Mouse (Mus musculus): Measurements from ENCODE around the gene Olfr25.

DNA sequence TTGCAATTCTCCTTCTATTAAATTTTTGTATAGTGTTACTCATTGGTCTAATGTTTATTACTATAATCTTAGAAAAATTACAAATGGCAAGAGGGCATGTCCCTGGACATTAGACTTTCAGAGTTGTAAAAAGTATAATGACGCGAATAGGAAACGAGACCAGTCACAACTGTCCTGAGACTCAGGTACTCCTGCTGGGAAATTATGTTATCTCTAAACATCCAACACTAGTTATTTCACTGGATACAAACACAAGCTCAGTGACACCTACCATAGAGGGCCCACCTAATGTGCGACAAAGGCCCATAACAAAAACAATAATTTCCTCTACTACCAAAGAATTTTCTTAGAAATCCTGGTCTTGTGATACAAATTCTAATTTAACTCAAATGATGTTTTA is 19.3 kb downstream of the Olfr25 start, which contains the start of gene Olfr898:
- TF ChIP-seq CTCF (IDR thresholded peaks at IDR 0.05; ENCODE audit: extremely low read depth, insufficient read depth, insufficient read length, insufficient replicate concordance) (no peak), POLR2A (IDR thresholded peaks at IDR 0.05; ENCODE audit: low read depth, low read length) (no peak)
